Mouse (Mus musculus): ENCODE data around the gene Zdhhc20. TPM values are rescaled to one million over a fixed set of nuclear protein-coding genes. Genes with fewer than 3 reads are reported as not detected.

Gene Zdhhc20
- polyA plus RNA-seq, 1 experiment from 2014 or later = 79.6 TPM

- ATAC-seq (ENCODE audit: insufficient number of reproducible peaks, insufficient read depth, low FRiP score, low TSS enrichment) = no peak
- Histone ChIP-seq H3K36me3 (peaks cover 83% of the 10 kb centered on the region), H3K4me2 (replicated peaks) (no peak overlapping the region), H3K4me1 (no peaks in the 10 kb centered on the region), H3K27ac (no peak overlapping the region), H3K9ac (no peak overlapping the region), H3K27me3 (no peaks in the 10 kb centered on the region), H3K9me3 (no peaks in the 10 kb centered on the region), H3K4me3 (no peak overlapping the region)
- WGBS = 79% methylated on average over 5 of the region's 5 CpGs
Observed at GRCm38 (mm10) chr14:57808558-57808957, 81.5 kb downstream of the Zdhhc20 start.

- Histone ChIP-seq H3K9ac (no peak overlapping the region), H3K27ac (no peak overlapping the region), H3K4me3 (no peak overlapping the region), H3K4me2 (replicated peaks) (no peak overlapping the region), H3K27me3 (no peaks in the 10 kb centered on the region), H3K36me3 (peaks cover 63% of the 10 kb centered on the region), H3K9me3 (no peaks in the 10 kb centered on the region), H3K4me1 (peaks cover 9% of the 10 kb centered on the region; the same call in 1 of the 2 replicates)
- 86% methylated on average over 4 of the region's 4 CpGs for WGBS
- ATAC-seq (ENCODE audit: insufficient number of reproducible peaks, insufficient read depth, low FRiP score, low TSS enrichment) = no peak
Observed at GRCm38 (mm10) chr14:57803731-57804130, 86.3 kb downstream of the Zdhhc20 start.

- H3K9me3 ChIP-seq = no peaks in the 10 kb centered on the region
- under 1% methylated on average over 92 of the region's 99 CpGs for WGBS
- H3K36me3 ChIP-seq = peaks cover 14% of the 10 kb centered on the region
- peak; percentile 93 for ATAC-seq (ENCODE audit: insufficient number of reproducible peaks, insufficient read depth, low FRiP score, low TSS enrichment)
- H3K4me1 ChIP-seq = peaks cover 9% of the 10 kb centered on the region; the same call in 1 of the 2 replicates
- peak within 1 kb of the TSS; percentile 93 for H3K9ac ChIP-seq
- peak within 1 kb of the TSS; percentile 88 for H3K4me3 ChIP-seq
- H3K27me3 ChIP-seq = no peaks in the 10 kb centered on the region
- H3K4me2 ChIP-seq (replicated peaks) = peak within 1 kb of the TSS; percentile 78
- H3K27ac ChIP-seq = peak within 1 kb of the TSS; percentile 82
Observed at GRCm38 (mm10) chr14:57797991-57798931, 91.8 kb downstream of the Zdhhc20 start, which contains the start of gene Sap18. Gene Sap18, plus strand, starts transcription at chr14:57798180.

- peaks cover 9% of the 10 kb centered on the region; the same call in 1 of the 2 replicates for H3K4me1 ChIP-seq
- H3K36me3 ChIP-seq = peaks cover 7% of the 10 kb centered on the region
- 14% methylated on average over 7 of the region's 7 CpGs for WGBS
- peak overlapping the region; percentile 88 for H3K4me3 ChIP-seq
- H3K4me2 ChIP-seq (replicated peaks) = peak overlapping the region; percentile 78
- H3K9ac ChIP-seq = no peak overlapping the region
- ATAC-seq (ENCODE audit: insufficient number of reproducible peaks, insufficient read depth, low FRiP score, low TSS enrichment) = 0 out of 2 replicates have a peak, but pooled peaks have one; percentile 9
- 0 out of 2 replicates have a peak overlapping the region, but pooled peaks have one; percentile 14 for H3K27ac ChIP-seq
- no peaks in the 10 kb centered on the region for H3K9me3 ChIP-seq
- H3K27me3 ChIP-seq = no peaks in the 10 kb centered on the region
Observed at GRCm38 (mm10) chr14:57797551-57797950, 92.5 kb downstream of the Zdhhc20 start.

- Histone ChIP-seq H3K36me3 (no peaks in the 10 kb centered on the region), H3K9me3 (no peaks in the 10 kb centered on the region), H3K27me3 (no peaks in the 10 kb centered on the region), H3K4me1 (no peaks in the 10 kb centered on the region), H3K4me2 (replicated peaks) (no peak overlapping the region), H3K27ac (no peak overlapping the region), H3K4me3 (no peak overlapping the region), H3K9ac (no peak overlapping the region)
- WGBS = 79% methylated on average over 4 of the region's 4 CpGs
- no peak for ATAC-seq (ENCODE audit: insufficient number of reproducible peaks, insufficient read depth, low FRiP score, low TSS enrichment)
Observed at GRCm38 (mm10) chr14:57791171-57791570, 98.9 kb downstream of the Zdhhc20 start.

- no peak overlapping the region for H3K4me3 ChIP-seq
- H3K4me1 ChIP-seq = no peaks in the 10 kb centered on the region
- H3K9me3 ChIP-seq = no peaks in the 10 kb centered on the region
- H3K27ac ChIP-seq = no peak overlapping the region
- no peak overlapping the region for H3K9ac ChIP-seq
- no peak for ATAC-seq (ENCODE audit: insufficient number of reproducible peaks, insufficient read depth, low FRiP score, low TSS enrichment)
- no peaks in the 10 kb centered on the region for H3K36me3 ChIP-seq
- WGBS = 90% methylated on average over 9 of the region's 9 CpGs
- H3K4me2 ChIP-seq (replicated peaks) = no peak overlapping the region
- H3K27me3 ChIP-seq = no peaks in the 10 kb centered on the region
Observed at GRCm38 (mm10) chr14:57789759-57790158, 100.3 kb downstream of the Zdhhc20 start.

GRCm38 (mm10) chr14:57789311-57789710 is 100.8 kb downstream of the Zdhhc20 start:
- H3K9me3 ChIP-seq = no peaks in the 10 kb centered on the region
- no peaks in the 10 kb centered on the region for H3K36me3 ChIP-seq
- ATAC-seq (ENCODE audit: insufficient number of reproducible peaks, insufficient read depth, low FRiP score, low TSS enrichment) = no peak
- no peak overlapping the region for H3K4me2 ChIP-seq (replicated peaks)
- no peak overlapping the region for H3K9ac ChIP-seq
- no peak overlapping the region for H3K4me3 ChIP-seq
- whole genome bisulfite sequencing = 77% methylated on average over 2 of the region's 2 CpGs
- no peaks in the 10 kb centered on the region for H3K27me3 ChIP-seq
- H3K4me1 ChIP-seq = no peaks in the 10 kb centered on the region
- no peak overlapping the region for H3K27ac ChIP-seq

GRCm38 (mm10) chr14:57787406-57787805 is 102.7 kb downstream of the Zdhhc20 start:
- H3K4me3 ChIP-seq = no peak overlapping the region
- no peaks in the 10 kb centered on the region for H3K4me1 ChIP-seq
- no peak for ATAC-seq (ENCODE audit: insufficient number of reproducible peaks, insufficient read depth, low FRiP score, low TSS enrichment)
- no peak overlapping the region for H3K4me2 ChIP-seq (replicated peaks)
- no peaks in the 10 kb centered on the region for H3K9me3 ChIP-seq
- no peak overlapping the region for H3K27ac ChIP-seq
- H3K36me3 ChIP-seq = no peaks in the 10 kb centered on the region
- WGBS = 60% methylated on average over 4 of the region's 4 CpGs
- no peak overlapping the region for H3K9ac ChIP-seq
- H3K27me3 ChIP-seq = no peaks in the 10 kb centered on the region

Small RNAs within 50 kb of the gene (microRNA-seq; reads per million reads assigned to microRNA genes)
- gene Mir3077 = not detected

Other genes starting within 250 kb of the Zdhhc20 start
- 31.6 and 32.7 TPM in 2 replicates for gene Xpo4, start 224.8 kb downstream of the Zdhhc20 start, polyA plus RNA-seq (2016; fragmentation: Nextera tagmentation; extraction: Ambion mirVana)
- not detected in 2 replicates for gene Gm49361, start 144.2 kb downstream of the Zdhhc20 start, polyA plus RNA-seq (2016; fragmentation: Nextera tagmentation; extraction: Ambion mirVana)
- gene Lats2, start 131.9 kb downstream of the Zdhhc20 start, polyA plus RNA-seq (2016; fragmentation: Nextera tagmentation; extraction: Ambion mirVana) = 25.4 and 26.3 TPM in 2 replicates
- 27.8 and 39.3 TPM in 2 replicates for gene Sap18, start 92.1 kb downstream of the Zdhhc20 start, polyA plus RNA-seq (2016; fragmentation: Nextera tagmentation; extraction: Ambion mirVana)
- gene Ska3, start 64.1 kb downstream of the Zdhhc20 start, polyA plus RNA-seq (2016; fragmentation: Nextera tagmentation; extraction: Ambion mirVana) = 43.9 and 46.7 TPM in 2 replicates
- gene Mrpl57, start 64.0 kb downstream of the Zdhhc20 start, polyA plus RNA-seq (2016; fragmentation: Nextera tagmentation; extraction: Ambion mirVana) = 127 and 137 TPM in 2 replicates
- gene Micu2, start 109.0 kb upstream of the Zdhhc20 start, polyA plus RNA-seq (2016; fragmentation: Nextera tagmentation; extraction: Ambion mirVana) = 94.0 and 98.6 TPM in 2 replicates
- 10.5 and 11.8 TPM in 2 replicates for gene Fgf9, start 180.3 kb upstream of the Zdhhc20 start, polyA plus RNA-seq (2016; fragmentation: Nextera tagmentation; extraction: Ambion mirVana)

Measured in embryonic facial prominence, embryonic 12.5 days (tissue).